Mouse (Mus musculus) midbrain, postnatal 0 days (tissue): ENCODE results near the gene Prpsap1. TPM values are rescaled to one million over a fixed set of nuclear protein-coding genes. Genes with fewer than 3 reads are reported as not detected.
"Not testable (repeated sequence)": the region's sequence is repeated elsewhere in the genome, so short reads cannot be mapped to it uniquely, and the experiment has no call there.

Experiments
- ATAC-seq: fragments of 200-750 bp; cut with Nextera tagmentation; 2 replicates; pipeline ENCODE4 v1.8.0; 2017; ENCODE audit warnings: moderate number of reproducible peaks, mild to moderate bottlenecking, moderate TSS enrichment, moderate library complexity; ENCODE audit not compliant: low FRiP score
- DNase-seq: peaks from one replicate; pipeline ENCODE4 v3.0.0-alpha.2; 2015; ENCODE audit warnings: low spot score
- H3K27ac ChIP-seq: fragments of 300-500 bp; sonication (generic); 2 replicates; pipeline ENCODE4 v1.5.1; 2014; ENCODE audit warnings: low read depth, mild to moderate bottlenecking, low read length, mixed read lengths
- H3K27me3 ChIP-seq: fragments of 300-500 bp; sonication (generic); 2 replicates; pipeline ENCODE4 v1.6.1; 2014; ENCODE audit warnings: low read length, control low read depth, mixed read lengths; ENCODE audit not compliant: insufficient read depth
- H3K36me3 ChIP-seq: fragments of 300-500 bp; sonication (generic); 2 replicates; pipeline ENCODE4 v1.6.1; 2014; ENCODE audit warnings: low read length, control low read depth, mixed read lengths; ENCODE audit not compliant: insufficient read depth
- H3K4me1 ChIP-seq: fragments of 300-500 bp; sonication (generic); 2 replicates; pipeline ENCODE4 v1.6.1; 2014; ENCODE audit warnings: mild to moderate bottlenecking, control low read depth, antibody characterized with exemption, low read length, mixed read lengths; ENCODE audit not compliant: insufficient read depth
- H3K4me2 ChIP-seq: fragments of 300-500 bp; sonication (generic); 2 replicates; pipeline ENCODE4 v1.6.1; 2014; ENCODE audit warnings: low read depth, mild to moderate bottlenecking, low read length, mixed read lengths; ENCODE audit not compliant: poor library complexity, severe bottlenecking
- H3K4me3 ChIP-seq: fragments of 300-500 bp; sonication (generic); 2 replicates; pipeline ENCODE4 v1.5.1; 2014; ENCODE audit warnings: low read depth, mild to moderate bottlenecking, low read length, moderate library complexity
- H3K9ac ChIP-seq: fragments of 300-500 bp; sonication (generic); replicated peaks from 2 replicates; pipeline ENCODE4 v1.6.1; 2014; ENCODE audit warnings: mild to moderate bottlenecking, low read length, moderate library complexity, mixed read lengths; ENCODE audit not compliant: poor library complexity, severe bottlenecking
- H3K9me3 ChIP-seq: fragments of 300-500 bp; sonication (generic); 2 replicates; pipeline ENCODE4 v1.6.1; 2016; ENCODE audit warnings: low read length, control low read depth
- CTCF ChIP-seq: IDR thresholded peaks from 2 replicates; pipeline ENCODE4 v1.5.1; 2016; ENCODE audit warnings: antibody characterized with exemption, mild to moderate bottlenecking
- WGBS: fragments of 180-500 bp; shearing (Covaris S2); extraction: QIAGEN DNeasy Blood & Tissue Kit; methylation state at CpG from one replicate; pipeline ENCODE4 v1.1.7; 2014; 5-methylcytosine and 5-hydroxymethylcytosine counted together
- polyA plus RNA-seq: library from polyadenylated mRNA; unstranded; fragments of >200 nt; fragmentation: Nextera tagmentation; extraction: Ambion mirVana; gene quantifications from 2 replicates; pipeline ENCODE4 v1.2.1, GENCODE M21; 2015
- total RNA-seq: library from RNA; depleted of rRNA; stranded (reverse); fragments of >200 nt; gene quantifications from 2 replicates; pipeline ENCODE4 v1.2.3, GENCODE M21; 2014

Gene Prpsap1
- total and polyA plus RNA-seq, 2 experiments from 2014 or later: 110 to 157 TPM

GRCm38 (mm10) chr11:116476696-116477095 lies 17.3 kb downstream of the Prpsap1 start:
- no peaks in the 10 kb centered on the region for H3K9me3 ChIP-seq
- DNase-seq (no peak), ATAC-seq (no peak)
- H3K36me3 ChIP-seq: peaks cover 75% of the 10 kb centered on the region
- no peak overlapping the region for H3K4me2 ChIP-seq
- no peak overlapping the region for H3K9ac ChIP-seq
- H3K27me3 ChIP-seq: no peaks in the 10 kb centered on the region
- no peak for TF ChIP-seq CTCF
- no peak overlapping the region for H3K4me3 ChIP-seq
- WGBS: 88% methylated on average over 6 of the region's 6 CpGs
- no peak overlapping the region for H3K27ac ChIP-seq
- no peaks in the 10 kb centered on the region for H3K4me1 ChIP-seq

GRCm38 (mm10) chr11:116476041-116476440 lies 18.0 kb downstream of the Prpsap1 start:
- no peak overlapping the region for H3K27ac ChIP-seq
- no peak for DNase-seq
- WGBS: 74% methylated on average over 10 of the region's 10 CpGs

GRCm38 (mm10) chr11:116472275-116472674 lies 21.7 kb downstream of the Prpsap1 start:
- no peaks in the 10 kb centered on the region for H3K4me1 ChIP-seq
- H3K4me3 ChIP-seq: no peak overlapping the region
- no peak for ATAC-seq
- H3K9me3 ChIP-seq: no peaks in the 10 kb centered on the region
- H3K9ac ChIP-seq: no peak overlapping the region
- peaks cover 57% of the 10 kb centered on the region for H3K36me3 ChIP-seq
- 88% methylated on average over 4 of the region's 4 CpGs for WGBS
- no peak overlapping the region for H3K27ac ChIP-seq
- H3K27me3 ChIP-seq: no peaks in the 10 kb centered on the region
- no peak for TF ChIP-seq CTCF
- no peak overlapping the region for H3K4me2 ChIP-seq
- no peak for DNase-seq

More at GRCm38 (mm10) chr11:116476041-116476440, 18.0 kb downstream of the Prpsap1 start:
- TF ChIP-seq CTCF: no peak
- no peak for ATAC-seq
- H3K27me3 ChIP-seq: no peaks in the 10 kb centered on the region
- no peaks in the 10 kb centered on the region for H3K4me1 ChIP-seq
- H3K4me2 ChIP-seq: no peak overlapping the region
- no peaks in the 10 kb centered on the region for H3K9me3 ChIP-seq
- H3K36me3 ChIP-seq: peaks cover 77% of the 10 kb centered on the region
- H3K9ac ChIP-seq: 0 out of 2 replicates have a peak overlapping the region, but pooled peaks have one; percentile 13
- H3K4me3 ChIP-seq: no peak overlapping the region

- H3K4me2 ChIP-seq: no peak overlapping the region
- ATAC-seq (no peak), DNase-seq (no peak)
- H3K36me3 ChIP-seq: peaks cover 48% of the 10 kb centered on the region
- no peak for TF ChIP-seq CTCF
- no peak overlapping the region for H3K4me3 ChIP-seq
- no peaks in the 10 kb centered on the region for H3K27me3 ChIP-seq
- H3K4me1 ChIP-seq: no peaks in the 10 kb centered on the region
- 84% methylated on average over 4 of the region's 4 CpGs for WGBS
- no peak overlapping the region for H3K9ac ChIP-seq
- no peaks in the 10 kb centered on the region for H3K9me3 ChIP-seq
- H3K27ac ChIP-seq: no peak overlapping the region
Observed at GRCm38 (mm10) chr11:116470896-116471295, 23.1 kb downstream of the Prpsap1 start.

- Histone ChIP-seq H3K9me3 (no peaks in the 10 kb centered on the region), H3K4me2 (no peak overlapping the region), H3K27me3 (no peaks in the 10 kb centered on the region), H3K9ac (no peak overlapping the region), H3K27ac (no peak overlapping the region), H3K36me3 (peaks cover 42% of the 10 kb centered on the region), H3K4me1 (no peaks in the 10 kb centered on the region), H3K4me3 (no peak overlapping the region)
- no peak for TF ChIP-seq CTCF
- WGBS: 87% methylated on average over 3 of the region's 3 CpGs
- DNase-seq (no peak), ATAC-seq (no peak)
Observed at GRCm38 (mm10) chr11:116470249-116470648, 23.8 kb downstream of the Prpsap1 start.

- H3K9ac ChIP-seq, ATAC-seq, H3K27me3 ChIP-seq, H3K4me2 ChIP-seq, H3K4me3 ChIP-seq, H3K27ac ChIP-seq, DNase-seq, H3K4me1 ChIP-seq, H3K9me3 ChIP-seq: not testable (repeated sequence)
- peaks cover 34% of the 10 kb centered on the region for H3K36me3 ChIP-seq
- 81% methylated on average over 3 of the region's 3 CpGs for WGBS
Observed at GRCm38 (mm10) chr11:116468338-116468737, 25.7 kb downstream of the Prpsap1 start.
